Mouse (Mus musculus) gastrocnemius, adult 8-10 months (tissue): ENCODE measurements around the gene Ssbp4. TPM values are rescaled to one million over a fixed set of nuclear protein-coding genes. Genes with fewer than 3 reads are reported as not detected.

ENCODE experiments used
- DNase-seq, 2 experiments: peaks; one replicate each; pipeline ENCODE4 v3.0.0; 2022; ENCODE audit warnings: low spot score in 2 of 2
- total RNA-seq, 4 experiments: library from RNA; stranded (reverse); gene quantifications; 2 replicates each; pipeline ENCODE4 v1.2.4; 2022

The Ssbp4 gene
- total RNA-seq = 10 to 100 TPM in 3 of 4 experiments, 1 to 10 TPM in 1; 8.5 to 19.2 (median 10.4) TPM

- DNase-seq = no peak
Observed at GRCm38 (mm10) chr8:70608749-70609367, at the start of gene Ssbp4. TSS of gene Ssbp4 (minus strand) at chr8:70608872.

- no peak for DNase-seq
Observed at GRCm38 (mm10) chr8:70657739-70658138, 49.1 kb upstream of the Ssbp4 start.

- no peak for DNase-seq
Observed at GRCm38 (mm10) chr8:70657214-70657613, 48.5 kb upstream of the Ssbp4 start.

DNA sequence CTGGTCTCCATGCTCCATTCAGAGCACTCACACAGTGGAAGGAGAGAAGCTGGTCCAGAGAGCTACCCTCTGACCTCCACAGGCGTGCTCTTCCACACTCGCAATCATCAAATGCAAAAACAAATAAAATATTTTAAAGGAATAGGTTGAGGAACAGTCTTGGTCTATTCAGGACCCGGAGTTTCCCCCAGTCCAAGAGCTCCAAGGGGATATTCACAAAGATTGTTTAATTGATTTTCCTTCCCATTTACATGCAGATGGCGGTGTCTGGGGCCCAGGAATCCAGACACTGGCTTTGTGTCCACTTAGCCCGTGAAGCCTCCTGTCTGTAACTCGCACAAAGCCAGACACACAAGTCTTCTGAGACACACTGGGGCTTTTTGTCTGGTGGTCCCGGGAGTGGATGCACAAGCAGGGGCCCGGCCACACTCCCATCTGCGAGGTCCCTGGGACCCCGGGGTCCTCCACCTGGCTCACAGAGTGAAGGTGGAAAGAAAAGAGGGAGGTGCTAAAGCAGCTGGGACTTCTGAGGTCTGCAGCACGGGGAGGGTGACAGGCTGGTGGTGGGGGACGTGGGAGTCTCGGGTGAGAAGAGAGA, 47.6 kb upstream of the Ssbp4 start:
- no peak for DNase-seq

- DNase-seq = no peak
Observed at GRCm38 (mm10) chr8:70655469-70655868, 46.8 kb upstream of the Ssbp4 start.

DNA sequence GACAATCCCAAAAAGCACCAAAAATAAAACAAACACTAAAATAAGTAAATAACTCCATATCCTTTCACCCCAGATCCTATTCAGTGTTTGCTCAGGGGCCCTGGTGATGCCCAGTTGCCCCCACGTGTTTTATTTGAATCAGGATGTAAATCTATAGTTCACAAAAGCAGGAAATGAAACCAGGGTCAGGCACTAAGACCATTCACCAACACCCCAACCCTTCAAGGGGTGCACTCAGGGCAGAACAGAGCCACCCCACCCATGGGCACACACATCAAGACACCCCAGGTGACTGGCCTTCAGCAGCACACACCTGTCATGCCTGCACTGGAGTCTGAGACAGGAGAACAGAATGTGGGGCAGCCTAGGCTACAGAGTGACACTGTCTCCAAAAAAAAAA, 45.4 kb upstream of the Ssbp4 start:
- no peak for DNase-seq

DNA sequence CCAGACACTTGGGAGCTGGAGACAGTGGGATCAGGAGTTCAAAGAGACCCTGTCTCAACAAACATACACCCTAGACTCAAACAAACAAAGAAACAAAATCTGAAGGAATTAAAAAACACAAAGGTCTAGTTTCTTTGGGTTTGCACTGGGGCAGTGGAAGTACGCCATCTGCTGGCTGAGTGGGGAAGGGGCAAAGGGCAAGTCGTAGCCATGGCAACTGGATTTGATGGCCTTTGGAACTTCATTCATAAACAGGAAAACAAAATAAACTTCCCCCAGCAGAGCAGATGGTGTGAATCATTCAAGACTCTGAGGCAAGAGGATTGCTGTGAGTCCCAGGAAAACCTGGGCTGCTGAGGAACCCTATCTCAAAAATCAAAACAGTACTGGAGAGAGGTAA, 44.6 kb upstream of the Ssbp4 start:
- DNase-seq = no peak

GRCm38 (mm10) chr8:70650351-70650750, 41.7 kb upstream of the Ssbp4 start:
- no peak for DNase-seq

GRCm38 (mm10) chr8:70649324-70649723, 40.7 kb upstream of the Ssbp4 start:
- no peak for DNase-seq

DNA sequence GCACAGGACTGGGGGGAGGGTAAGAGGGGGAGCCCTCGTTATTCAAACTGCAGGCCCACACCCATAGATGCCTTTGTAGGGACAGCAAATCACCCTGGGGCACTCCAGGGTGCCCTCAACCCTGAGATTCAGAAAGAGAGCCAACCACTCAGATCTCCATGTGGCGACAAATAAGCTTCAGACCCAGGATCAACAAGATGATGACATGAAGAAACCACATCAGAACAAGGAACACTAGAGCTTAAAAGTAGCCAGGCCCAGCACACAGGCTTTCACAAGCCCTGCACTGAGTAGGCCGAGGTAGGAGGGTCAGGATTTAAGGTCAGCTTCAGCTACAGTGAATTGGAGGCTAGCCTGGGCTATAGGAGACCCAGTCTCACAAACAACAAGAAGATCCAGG, 40.2 kb upstream of the Ssbp4 start:
- no peak for DNase-seq

- DNase-seq = no peak
Observed at GRCm38 (mm10) chr8:70648164-70648442, 39.4 kb upstream of the Ssbp4 start.

- no peak for DNase-seq
Observed at GRCm38 (mm10) chr8:70647343-70648163, 38.9 kb upstream of the Ssbp4 start.

DNA sequence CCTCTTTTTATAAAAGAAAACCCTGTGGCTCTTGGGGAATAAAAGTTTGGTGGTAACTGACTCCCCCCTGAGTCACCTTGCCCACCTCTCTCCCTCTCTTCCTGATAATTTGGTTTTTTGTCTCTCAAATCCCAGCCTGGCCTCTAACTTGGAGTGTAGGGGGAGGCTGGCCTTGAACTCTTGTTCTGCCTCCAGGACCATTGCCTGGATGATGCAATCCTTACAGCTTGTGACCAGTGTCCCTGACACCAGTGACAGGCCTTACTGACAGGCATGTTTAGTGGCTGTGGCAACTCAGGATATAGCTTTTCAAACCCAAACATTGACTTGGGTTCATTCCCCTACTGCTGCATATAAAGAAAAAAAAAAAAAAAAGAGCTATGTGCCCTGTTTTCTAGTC, 38.1 kb upstream of the Ssbp4 start:
- no peak for DNase-seq

GRCm38 (mm10) chr8:70646369-70646768, 37.7 kb upstream of the Ssbp4 start:
- DNase-seq = no peak

DNA sequence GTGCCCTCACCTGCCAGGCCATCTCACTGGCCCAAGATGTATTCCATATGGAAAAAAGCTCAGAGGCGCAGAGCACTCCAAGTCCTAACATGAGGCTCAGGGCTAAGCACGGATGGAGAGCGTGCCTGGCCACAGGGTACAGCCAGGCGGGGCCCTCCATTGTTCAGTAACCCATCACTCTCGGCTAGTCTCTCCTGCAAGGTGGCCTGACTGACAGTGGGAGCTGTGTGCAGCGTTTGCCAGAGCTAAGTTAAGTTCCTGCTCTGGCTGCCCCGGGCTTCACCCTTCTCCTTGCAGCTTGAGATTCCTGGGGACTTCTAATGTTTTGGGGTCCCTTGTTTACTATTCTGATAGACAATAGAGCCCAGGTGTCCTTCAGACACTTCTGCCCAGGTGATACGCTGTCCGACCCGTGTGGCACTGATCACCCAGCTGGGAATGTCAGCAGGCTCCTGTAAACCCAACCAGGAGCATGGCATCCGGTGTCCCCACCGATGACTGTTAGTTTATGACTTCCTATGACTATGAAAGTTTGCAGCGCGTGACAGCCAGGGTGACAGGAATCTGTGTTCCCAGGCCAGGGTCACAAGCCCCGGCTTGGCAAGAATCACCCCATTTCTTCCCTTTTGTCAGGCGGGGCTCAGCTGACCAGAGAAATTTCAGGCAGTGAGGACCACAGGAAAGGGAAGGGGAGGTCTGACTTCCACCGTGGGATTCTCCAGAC, 37.0 kb upstream of the Ssbp4 start:
- no peak for DNase-seq

DNA sequence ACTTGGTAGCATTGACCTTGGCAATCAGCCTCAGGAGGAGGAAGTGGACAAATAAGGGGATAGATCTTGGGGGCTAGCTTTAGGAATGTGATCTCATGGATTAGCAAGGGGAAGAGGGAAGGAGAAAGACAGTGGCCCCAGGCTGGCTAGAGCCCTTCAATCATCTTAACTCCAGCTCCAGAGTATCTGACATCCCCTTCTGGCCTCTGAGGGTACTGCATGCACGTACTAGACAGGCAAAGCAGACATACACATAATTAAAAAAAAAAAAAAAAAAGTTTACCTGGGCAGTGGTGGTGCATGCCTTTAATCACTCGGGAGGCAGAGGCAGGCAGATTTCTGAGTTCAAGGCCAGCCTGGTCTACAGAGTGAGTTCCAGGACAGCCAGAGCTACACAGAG, 35.4 kb upstream of the Ssbp4 start:
- no peak for DNase-seq

DNA sequence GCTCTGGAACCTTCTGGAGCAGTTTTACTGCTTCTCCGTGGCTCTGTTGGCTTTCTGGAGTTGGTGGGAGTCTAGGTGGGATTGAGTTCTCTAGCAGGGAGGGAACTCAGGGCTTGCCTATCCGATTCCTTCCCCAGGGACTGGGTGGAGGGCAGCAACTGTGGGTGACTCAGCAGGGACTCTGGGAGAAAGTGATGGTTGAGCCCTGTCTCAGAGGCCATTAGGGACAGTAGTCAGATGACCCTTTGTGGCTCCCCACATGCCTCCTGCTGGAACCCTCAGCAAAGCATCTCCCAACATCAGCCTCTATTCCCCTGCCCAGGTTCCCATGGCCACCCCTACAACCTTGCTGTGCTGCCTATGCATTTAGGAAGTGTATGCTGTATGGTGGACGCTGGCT, 34.3 kb upstream of the Ssbp4 start:
- no peak for DNase-seq

GRCm38 (mm10) chr8:70638752-70639151, 30.1 kb upstream of the Ssbp4 start:
- DNase-seq = no peak

GRCm38 (mm10) chr8:70636838-70637237, 28.2 kb upstream of the Ssbp4 start:
- no peak for DNase-seq

GRCm38 (mm10) chr8:70635527-70635926, 26.9 kb upstream of the Ssbp4 start:
- DNase-seq = no peak

DNA sequence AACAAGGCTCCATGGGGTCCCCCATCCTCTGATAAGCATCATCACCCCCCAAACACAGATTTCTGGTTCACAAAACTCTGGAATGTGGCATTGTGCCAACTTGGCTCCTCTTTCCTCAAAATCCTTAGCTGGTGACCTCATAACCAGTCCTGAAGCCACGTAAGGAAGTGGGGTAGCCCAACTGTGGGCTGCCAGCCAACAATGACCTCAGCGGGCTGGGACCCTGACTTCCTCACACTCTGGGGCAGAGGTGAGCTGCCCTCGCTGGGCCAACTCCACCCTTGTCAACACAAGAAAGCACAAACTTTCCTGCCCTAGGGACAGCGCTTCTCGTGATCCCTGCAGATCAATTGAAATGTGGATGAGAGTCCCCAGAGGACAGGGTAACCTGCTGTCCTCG, 25.4 kb upstream of the Ssbp4 start:
- peak; percentile 41 to 46 for DNase-seq

DNA sequence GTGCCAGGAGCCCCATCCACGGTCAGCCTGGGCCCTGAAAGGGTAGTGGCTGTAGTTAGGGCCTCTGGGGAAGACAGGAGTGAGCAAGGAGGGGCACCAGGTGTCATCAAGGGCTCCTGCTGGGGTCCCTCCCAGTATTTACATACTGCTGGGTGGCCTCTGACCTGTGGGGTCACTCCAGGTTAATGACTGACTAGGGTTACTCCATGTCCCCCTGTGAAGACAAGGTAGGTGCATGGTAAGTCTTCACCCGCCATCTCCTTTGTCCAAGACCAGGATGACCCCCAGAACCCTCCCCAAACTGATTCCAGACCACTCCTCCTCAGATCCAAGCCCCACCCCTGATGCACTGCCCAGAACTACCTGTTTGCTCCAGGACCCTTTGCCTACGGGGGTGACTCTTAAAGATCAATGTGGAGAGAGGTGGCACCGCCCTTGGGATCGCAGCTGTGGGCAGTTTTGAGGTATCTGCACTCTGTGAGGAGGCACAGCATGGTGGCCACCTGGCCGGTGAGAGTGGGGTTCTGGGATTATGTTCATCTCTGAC, 23.7 kb upstream of the Ssbp4 start, which contains the start of gene Gdf15:
Gene Gdf15, minus strand, starts transcription at position 111 of the 547 bp plus-strand sequence.
- DNase-seq = no peak
